Mouse (Mus musculus) liver, embryonic 14.5 days (tissue): ENCODE data around the gene 6330409D20Rik. TPM values are rescaled to one million over a fixed set of nuclear protein-coding genes. Genes with fewer than 3 reads are reported as not detected.
A peak's percentile ranks its signal among the peaks of the same experiment; 100 is the strongest.

ENCODE experiments used
- ATAC-seq: fragments of 200-750 bp; cut with Nextera tagmentation; 2 replicates; pipeline ENCODE4 v1.8.0; 2017; ENCODE audit warnings: moderate number of reproducible peaks, mild to moderate bottlenecking, moderate library complexity; ENCODE audit not compliant: insufficient read depth
- DNase-seq, 3 experiments: peaks; one replicate each; pipeline ENCODE4 v3.0.0-alpha.2; 2012 to 2013; ENCODE audit warnings: low read depth in 3 of 3, low spot score in 3 of 3
- H3K27ac ChIP-seq: fragments of 300-500 bp; sonication (generic); 2 replicates; pipeline ENCODE4 v1.5.1; 2014; ENCODE audit warnings: moderate library complexity, mild to moderate bottlenecking, control low read depth, inconsistent platforms
- H3K27me3 ChIP-seq: fragments of 300-500 bp; sonication (generic); 2 replicates; pipeline ENCODE4 v1.6.1; 2014; ENCODE audit warnings: mild to moderate bottlenecking, low read length, moderate library complexity; ENCODE audit not compliant: control insufficient read depth, insufficient read depth
- H3K36me3 ChIP-seq: fragments of 300-500 bp; sonication (generic); replicated peaks from 2 replicates; pipeline ENCODE4 v1.6.1; 2014; ENCODE audit warnings: low read depth; ENCODE audit not compliant: control insufficient read depth, insufficient read depth
- H3K4me1 ChIP-seq, 2 experiments: fragments of 200-500 bp in 1 of 2; fragments of 300-500 bp in 1 of 2; sonication (generic) in 1 of 2; replicated peaks; 2 replicates each; pipeline ENCODE4 v1.6.1; 2012 to 2014; ENCODE audit warnings: antibody characterized with exemption in 1 of 2, inconsistent platforms in 1 of 2, low read length in 1 of 2; ENCODE audit not compliant: control insufficient read depth in 2 of 2, insufficient read depth in 2 of 2
- H3K4me2 ChIP-seq: fragments of 300-500 bp; sonication (generic); 2 replicates; pipeline ENCODE4 v1.6.1; 2014; ENCODE audit warnings: low read depth, mild to moderate bottlenecking, control low read depth, moderate library complexity
- H3K4me3 ChIP-seq, 2 experiments: fragments of 200-500 bp in 1 of 2; fragments of 300-500 bp in 1 of 2; sonication (generic) in 1 of 2; 2 replicates each; pipeline ENCODE4 v1.5.1; 2012 to 2014; ENCODE audit warnings: low read depth in 2 of 2, low read length in 2 of 2, mild to moderate bottlenecking in 2 of 2, control low read depth in 1 of 2, inconsistent platforms in 1 of 2, moderate library complexity in 1 of 2; ENCODE audit not compliant: insufficient read depth in 1 of 2
- H3K9ac ChIP-seq: fragments of 300-500 bp; sonication (generic); replicated peaks from 2 replicates; pipeline ENCODE4 v1.6.1; 2014; ENCODE audit warnings: mild to moderate bottlenecking, control low read depth, moderate library complexity
- H3K9me3 ChIP-seq: fragments of 300-500 bp; sonication (generic); 2 replicates; pipeline ENCODE4 v1.6.1; 2016; ENCODE audit warnings: low read length, mixed read lengths; ENCODE audit not compliant: control insufficient read depth
- CTCF ChIP-seq: IDR thresholded peaks from 2 replicates; pipeline ENCODE4 v1.5.1; 2016; ENCODE audit warnings: antibody characterized with exemption, low read depth, control low read depth
- EP300 ChIP-seq: IDR thresholded peaks from 2 replicates; pipeline ENCODE4 v1.6.1; 2016; ENCODE audit warnings: antibody characterized with exemption, low read depth
- WGBS: fragments of 180-500 bp; shearing (Covaris S2); extraction: QIAGEN DNeasy Blood & Tissue Kit; methylation state at CpG from one replicate; pipeline ENCODE4 v1.1.7; 2014; ENCODE audit not compliant: insufficient replicate concordance; 5-methylcytosine and 5-hydroxymethylcytosine counted together
- polyA plus RNA-seq, 2 experiments: library from polyadenylated mRNA; depleted of rRNA in 1 of 2; stranded (reverse) in 1 of 2; unstranded in 1 of 2; fragments of >200 nt; fragmentation: Nextera tagmentation in 1 of 2; extraction: Ambion mirVana in 1 of 2; gene quantifications; 2 replicates each; pipeline versions ENCODE4 v1.2.1 to v1.2.3; 2012 to 2014

The 6330409D20Rik gene
- polyA plus RNA-seq, 2 experiments, result 0.07 TPM; not detected in 1

DNA sequence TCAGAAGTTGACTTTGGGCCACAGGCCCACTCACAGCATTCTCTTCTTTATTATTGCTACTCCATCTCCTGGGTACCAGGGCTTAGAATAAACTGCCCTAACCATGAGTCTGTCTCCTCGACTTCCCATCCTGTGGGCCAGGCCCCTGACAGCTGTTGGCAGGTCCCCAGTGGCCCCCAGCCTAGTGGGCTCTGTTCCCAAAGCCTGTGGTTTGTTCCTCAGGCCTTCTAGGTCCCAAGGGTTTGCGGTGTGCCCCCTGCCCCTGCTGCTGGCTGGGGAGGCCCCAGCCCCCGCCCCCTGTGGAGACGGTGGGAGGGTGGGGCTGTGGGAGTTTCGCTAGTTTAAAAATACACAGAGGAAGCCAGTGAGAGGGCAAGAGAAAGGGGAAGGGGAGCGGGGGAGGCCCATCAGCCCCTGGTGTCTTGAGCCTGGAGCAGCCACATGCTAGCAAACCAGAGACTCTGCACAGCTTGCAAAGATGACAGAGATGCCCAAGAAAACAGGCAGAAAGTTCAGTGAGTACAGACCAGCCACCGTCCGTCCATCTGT lies 20.1 kb downstream of the 6330409D20Rik start, which contains the start of gene Sh2d3c:
Gene Sh2d3c, plus strand, starts transcription at position 375 of the 549 bp plus-strand sequence.
- no peaks in the 10 kb centered on the region for H3K27me3 ChIP-seq
- no peak within 1 kb of the TSS for H3K27ac ChIP-seq
- H3K4me3 ChIP-seq, result peak within 1 kb of the TSS; percentile 1 to 36
- no peak within 1 kb of the TSS for H3K9ac ChIP-seq
- peak within 1 kb of the TSS; percentile 31 for H3K4me2 ChIP-seq
- no peaks in the 10 kb centered on the region for H3K9me3 ChIP-seq
- TF ChIP-seq EP300 (no peak), CTCF (no peak)
- DNase-seq (no peak), ATAC-seq (no peak)
- WGBS, result 20% methylated on average over 8 of the region's 8 CpGs
- peaks cover 0 to 6% of the 10 kb centered on the region in 2 experiments; a peak in 3 of 4 replicates for H3K4me1 ChIP-seq
- no peaks in the 10 kb centered on the region for H3K36me3 ChIP-seq

DNA sequence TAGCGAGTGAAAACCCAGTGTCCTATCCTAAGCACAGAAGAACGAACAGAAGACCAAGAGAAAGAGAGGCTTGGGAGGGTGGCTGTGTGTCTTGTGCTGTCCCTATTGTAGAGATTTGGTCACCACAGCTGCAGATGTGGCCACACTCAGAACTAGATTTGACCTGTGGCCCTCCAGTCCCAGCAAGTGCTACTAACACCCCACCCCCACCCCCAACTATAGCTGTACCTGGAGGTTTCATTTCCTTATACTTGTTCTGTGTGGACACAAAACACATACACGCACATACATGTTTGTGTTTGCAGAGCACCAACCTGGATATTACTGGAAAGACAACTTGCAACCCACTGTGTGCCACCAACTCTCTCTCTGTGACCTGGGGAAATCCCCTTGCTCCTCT lies 20.8 kb downstream of the 6330409D20Rik start:
- Histone ChIP-seq H3K36me3 (no peaks in the 10 kb centered on the region), H3K4me2 (no peak overlapping the region), H3K9ac (no peak overlapping the region), H3K27ac (no peak overlapping the region), H3K4me3 (no peak overlapping the region), H3K27me3 (no peaks in the 10 kb centered on the region), H3K4me1 (peaks cover 0 to 9% of the 10 kb centered on the region in 2 experiments; a peak in 3 of 4 replicates), H3K9me3 (no peaks in the 10 kb centered on the region)
- DNase-seq (no peak), ATAC-seq (no peak)
- TF ChIP-seq EP300 (no peak), CTCF (no peak)
- 60% methylated on average over 3 of the region's 3 CpGs for WGBS

DNA sequence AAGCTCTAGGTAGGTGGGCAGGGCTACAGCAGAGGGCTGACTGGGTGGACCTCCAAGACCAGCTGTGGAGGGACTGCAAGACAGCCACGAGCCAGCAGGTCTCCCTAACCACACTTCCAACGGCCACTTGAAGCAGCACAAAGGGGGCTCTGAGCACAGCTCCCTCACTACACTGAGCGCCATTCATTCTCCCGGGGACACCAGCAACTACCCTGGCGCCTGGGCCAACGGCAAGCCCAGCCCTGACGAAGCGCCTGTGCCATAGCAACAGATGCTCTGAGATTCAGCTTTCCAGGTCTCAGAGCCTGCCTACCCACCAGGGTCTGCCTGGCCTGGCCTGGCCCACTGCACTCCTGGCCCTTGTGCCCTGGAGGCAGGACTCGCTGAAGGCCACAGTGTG lies 22.1 kb downstream of the 6330409D20Rik start:
- Histone ChIP-seq H3K4me2 (no peak overlapping the region), H3K27me3 (no peaks in the 10 kb centered on the region), H3K4me1 (peaks cover 3 to 21% of the 10 kb centered on the region in 2 experiments; a peak in 3 of 4 replicates), H3K4me3 (no peak overlapping the region), H3K9me3 (no peaks in the 10 kb centered on the region), H3K9ac (no peak overlapping the region), H3K36me3 (no peaks in the 10 kb centered on the region), H3K27ac (no peak overlapping the region)
- no peak for ATAC-seq
- DNase-seq, result no peak
- WGBS, result 42% methylated on average over 9 of the region's 9 CpGs
- no peak for TF ChIP-seq EP300
- no peak for TF ChIP-seq CTCF

DNA sequence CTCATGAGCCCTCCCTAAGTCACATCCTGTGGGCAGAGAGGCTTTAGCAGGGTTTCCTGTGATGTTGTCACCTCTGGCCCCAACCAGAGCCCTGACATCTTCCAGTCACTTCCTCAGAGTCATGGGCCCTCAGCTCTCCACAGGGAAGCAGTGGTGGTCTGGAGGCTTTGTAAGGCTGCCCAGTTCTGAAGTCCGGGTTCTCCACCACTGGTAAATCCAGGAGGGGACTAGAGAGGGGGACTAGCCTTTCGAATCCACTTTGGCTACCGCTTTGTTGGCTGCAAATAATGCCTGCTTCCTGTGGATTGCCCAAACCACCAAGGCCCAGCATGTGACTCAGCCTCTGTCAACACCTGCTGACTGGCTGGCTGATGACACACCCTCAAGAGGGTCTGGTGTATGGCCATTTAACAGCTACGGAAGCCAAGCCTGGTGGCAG lies 25.8 kb downstream of the 6330409D20Rik start:
- Histone ChIP-seq H3K27ac (0 out of 2 replicates have a peak overlapping the region, but pooled peaks have one; percentile 46), H3K9ac (no peak overlapping the region), H3K4me1 (peaks cover 12 to 23% of the 10 kb centered on the region in 2 experiments), H3K9me3 (no peaks in the 10 kb centered on the region), H3K27me3 (no peaks in the 10 kb centered on the region), H3K36me3 (peaks cover 7% of the 10 kb centered on the region), H3K4me2 (no peak overlapping the region), H3K4me3 (no peak overlapping the region)
- no peak for TF ChIP-seq CTCF
- no peak for TF ChIP-seq EP300
- ATAC-seq (no peak), DNase-seq (no peak)
- WGBS, result 17% methylated on average over 4 of the region's 4 CpGs

DNA sequence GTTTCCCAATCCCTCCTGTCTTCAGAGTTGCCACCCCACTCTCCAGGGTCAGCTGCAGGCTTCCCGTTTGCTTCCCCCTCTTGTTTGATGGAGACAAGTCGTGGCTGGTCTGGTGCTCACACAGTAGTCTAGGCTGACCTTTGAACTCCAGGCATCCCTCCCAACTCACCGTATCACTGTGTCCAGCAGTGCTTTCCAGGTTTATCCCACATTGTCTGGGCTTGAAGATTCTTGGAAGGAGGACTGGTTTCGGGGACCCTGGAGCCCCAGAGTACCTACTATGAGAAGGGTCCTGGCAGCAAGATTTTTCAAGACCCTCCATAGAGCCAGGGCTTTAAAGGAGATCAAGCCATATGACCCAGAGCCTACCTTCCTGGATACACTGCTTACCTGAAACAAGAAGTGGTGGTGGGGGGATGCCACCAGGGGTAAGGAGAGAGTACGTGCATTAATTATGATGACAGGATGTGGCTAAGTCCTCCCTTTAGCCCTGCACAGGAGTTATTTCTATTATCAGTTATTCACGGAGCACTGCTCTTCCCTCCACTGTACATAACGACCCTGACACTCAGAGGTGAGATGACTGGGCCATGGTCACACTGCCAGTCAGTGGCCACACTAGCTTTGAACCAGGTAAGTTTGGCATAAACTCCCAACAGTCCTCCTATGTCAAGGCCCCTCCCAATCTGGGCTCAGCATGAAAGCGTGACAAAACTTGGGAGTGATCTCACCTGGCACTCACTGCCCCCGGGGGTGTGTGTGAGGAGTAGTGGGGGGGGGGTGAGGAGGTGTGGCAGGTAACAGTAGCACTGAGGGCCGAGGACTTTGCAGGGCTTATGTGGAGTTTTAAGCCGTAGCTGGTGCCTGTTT lies 26.5 kb downstream of the 6330409D20Rik start:
- Histone ChIP-seq H3K9me3 (no peaks in the 10 kb centered on the region), H3K4me2 (peak overlapping the region; percentile 72), H3K4me3 (no peak overlapping the region; a peak in 1 of 4 replicates), H3K27ac (peak overlapping the region; percentile 18; the same call in 1 of the 2 replicates), H3K36me3 (peaks cover 14% of the 10 kb centered on the region), H3K9ac (no peak overlapping the region; the same call in 1 of the 2 replicates), H3K4me1 (peaks cover 12 to 23% of the 10 kb centered on the region in 2 experiments), H3K27me3 (no peaks in the 10 kb centered on the region)
- 30% methylated on average over 11 of the region's 11 CpGs for WGBS
- ATAC-seq (no peak), DNase-seq (no peak)
- no peak for TF ChIP-seq EP300
- TF ChIP-seq CTCF, result no peak
